Mouse (Mus musculus): Measurements from ENCODE around the gene T. TPM values are rescaled to one million over a fixed set of nuclear protein-coding genes. Genes with fewer than 3 reads are reported as not detected.
A peak's percentile ranks its signal among the peaks of the same experiment; 100 is the strongest.

T gene
- polyA plus RNA-seq, 1 experiment from 2014 or later = not detected

DNA sequence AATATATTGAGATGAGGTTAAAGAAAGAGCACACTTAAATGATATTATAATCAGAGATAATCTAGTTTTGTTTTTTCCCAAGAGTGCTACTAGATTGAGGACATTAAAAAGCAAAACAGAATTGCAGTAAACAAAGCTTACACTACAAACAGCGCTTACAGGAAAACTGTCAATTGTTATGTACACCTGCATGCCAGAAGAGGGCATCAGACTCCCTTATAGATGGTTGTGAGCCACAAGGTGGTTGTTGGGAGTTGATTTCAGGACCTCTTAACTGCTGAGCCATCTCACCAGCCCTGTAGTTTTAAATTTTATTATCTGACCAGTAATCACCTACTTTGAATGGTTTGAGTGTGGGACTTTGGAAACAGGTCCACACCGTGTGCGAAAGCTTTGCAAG is 14.1 kb downstream of the T start:
- Histone ChIP-seq H3K27ac (ENCODE audit: low read length) (no peak overlapping the region), H3K9me3 (ENCODE audit: low read length) (no peaks in the 10 kb centered on the region), H3K4me1 (ENCODE audit: insufficient read depth, low read depth, low read length) (no peaks in the 10 kb centered on the region), H3K9ac (replicated peaks; ENCODE audit: low read depth) (no peak overlapping the region), H3K4me2 (replicated peaks; ENCODE audit: low read depth, low read length) (no peak overlapping the region), H3K36me3 (ENCODE audit: insufficient read depth, low read length) (no peaks in the 10 kb centered on the region), H3K4me3 (ENCODE audit: low read depth, low read length) (no peak overlapping the region), H3K27me3 (replicated peaks; ENCODE audit: insufficient read depth, low read length) (no peaks in the 10 kb centered on the region)
- no peak for DNase-seq (ENCODE audit: low spot score)
- TF ChIP-seq EP300 (IDR thresholded peaks at IDR 0.05) (no peak), CTCF (IDR thresholded peaks at IDR 0.05) (no peak)
- 71% methylated on average over 3 of the region's 3 CpGs for WGBS
- no peak for ATAC-seq

DNA sequence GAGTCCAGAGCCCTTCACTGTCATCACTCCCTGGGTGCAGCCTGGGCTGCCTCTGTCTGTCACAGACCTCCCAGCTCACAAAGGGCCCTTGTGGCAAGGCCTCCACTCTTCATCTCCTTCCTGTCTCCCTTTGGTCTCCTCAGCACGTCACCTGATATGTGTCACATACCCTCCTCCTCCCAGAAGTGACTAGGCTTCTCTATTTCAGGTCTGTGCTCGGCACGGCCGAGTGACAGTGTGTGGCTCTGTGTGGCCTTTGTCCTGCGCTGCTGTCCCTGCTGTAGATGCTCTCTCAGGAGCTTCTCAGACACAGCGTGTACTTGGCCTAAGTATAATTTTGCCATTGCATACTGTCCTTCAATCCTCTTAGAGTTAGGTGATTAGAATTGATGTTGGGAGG is 21.0 kb downstream of the T start:
- no peaks in the 10 kb centered on the region for H3K4me1 ChIP-seq (ENCODE audit: insufficient read depth, low read depth, low read length)
- H3K36me3 ChIP-seq (ENCODE audit: insufficient read depth, low read length) = no peaks in the 10 kb centered on the region
- no peaks in the 10 kb centered on the region for H3K27me3 ChIP-seq (replicated peaks; ENCODE audit: insufficient read depth, low read length)
- TF ChIP-seq CTCF (IDR thresholded peaks at IDR 0.05) (no peak), EP300 (IDR thresholded peaks at IDR 0.05) (no peak)
- ATAC-seq (no peak), DNase-seq (ENCODE audit: low spot score) (no peak)
- WGBS = 33% methylated on average over 6 of the region's 6 CpGs
- no peaks in the 10 kb centered on the region for H3K9me3 ChIP-seq (ENCODE audit: low read length)
- no peak overlapping the region for H3K9ac ChIP-seq (replicated peaks; ENCODE audit: low read depth)
- H3K4me3 ChIP-seq (ENCODE audit: low read depth, low read length) = no peak overlapping the region
- H3K27ac ChIP-seq (ENCODE audit: low read length) = no peak overlapping the region
- H3K4me2 ChIP-seq (replicated peaks; ENCODE audit: low read depth, low read length) = no peak overlapping the region

DNA sequence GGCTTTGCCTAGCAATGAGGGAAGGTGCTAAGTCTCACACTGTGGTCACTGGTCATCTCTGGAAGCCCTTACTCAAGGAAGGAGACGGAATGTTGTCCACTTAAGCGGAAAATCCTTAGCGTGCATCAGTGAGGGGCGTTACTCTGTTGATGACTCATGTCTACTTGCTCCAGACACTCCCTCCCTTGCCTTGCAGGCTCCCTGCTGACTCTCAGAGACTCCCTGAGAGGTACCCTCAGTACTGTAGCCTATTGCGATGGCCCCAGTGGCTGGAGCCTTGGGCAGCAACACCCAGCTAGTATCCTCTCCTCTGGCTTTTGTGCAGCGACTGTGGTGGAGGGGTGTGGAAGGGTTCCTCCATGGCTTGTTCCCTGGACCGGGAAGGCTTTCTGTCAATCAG is 21.4 kb downstream of the T start:
- Histone ChIP-seq H3K27ac (ENCODE audit: low read length) (no peak overlapping the region), H3K9ac (replicated peaks; ENCODE audit: low read depth) (no peak overlapping the region), H3K27me3 (replicated peaks; ENCODE audit: insufficient read depth, low read length) (no peaks in the 10 kb centered on the region), H3K4me1 (ENCODE audit: insufficient read depth, low read depth, low read length) (no peaks in the 10 kb centered on the region), H3K36me3 (ENCODE audit: insufficient read depth, low read length) (no peaks in the 10 kb centered on the region), H3K9me3 (ENCODE audit: low read length) (no peaks in the 10 kb centered on the region), H3K4me3 (ENCODE audit: low read depth, low read length) (no peak overlapping the region), H3K4me2 (replicated peaks; ENCODE audit: low read depth, low read length) (no peak overlapping the region)
- ATAC-seq (no peak), DNase-seq (ENCODE audit: low spot score) (no peak)
- 56% methylated on average over 7 of the region's 7 CpGs for WGBS
- TF ChIP-seq CTCF (IDR thresholded peaks at IDR 0.05) (no peak), EP300 (IDR thresholded peaks at IDR 0.05) (no peak)

DNA sequence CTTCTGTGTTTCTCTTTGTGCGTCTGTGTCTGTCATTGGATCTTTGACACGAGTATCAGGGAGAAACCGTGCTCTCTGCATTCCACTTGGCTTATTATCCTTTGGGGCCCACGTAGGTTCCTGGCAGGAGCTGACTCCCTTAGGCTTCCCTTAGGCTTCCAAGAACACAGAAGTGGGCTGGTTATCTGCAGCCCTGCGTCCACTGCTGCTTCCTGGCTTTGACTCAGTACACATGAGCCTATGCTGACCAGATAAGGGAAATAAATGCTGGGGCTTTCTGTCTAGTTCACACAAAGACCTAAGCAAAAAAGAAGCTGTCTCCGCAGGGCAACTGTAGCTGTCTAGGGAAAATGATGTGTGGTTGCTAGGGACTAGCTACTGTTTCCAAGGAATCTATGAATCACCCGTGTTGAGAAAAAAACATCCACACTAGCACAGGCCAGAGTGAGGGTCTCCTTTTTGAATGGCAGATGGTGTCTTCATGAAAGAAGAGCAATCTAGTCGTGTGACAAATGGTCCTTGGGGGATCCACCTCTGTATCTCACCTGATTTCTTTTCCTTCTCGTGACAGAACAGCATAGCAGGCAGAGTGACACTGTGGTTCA is 22.7 kb downstream of the T start:
- H3K27me3 ChIP-seq (replicated peaks; ENCODE audit: insufficient read depth, low read length) = no peaks in the 10 kb centered on the region
- no peak overlapping the region for H3K9ac ChIP-seq (replicated peaks; ENCODE audit: low read depth)
- H3K4me3 ChIP-seq (ENCODE audit: low read depth, low read length) = no peak overlapping the region
- H3K27ac ChIP-seq (ENCODE audit: low read length) = no peak overlapping the region
- 33% methylated on average over 9 of the region's 9 CpGs for WGBS
- no peak for ATAC-seq
- no peaks in the 10 kb centered on the region for H3K4me1 ChIP-seq (ENCODE audit: insufficient read depth, low read depth, low read length)
- no peak overlapping the region for H3K4me2 ChIP-seq (replicated peaks; ENCODE audit: low read depth, low read length)
- H3K36me3 ChIP-seq (ENCODE audit: insufficient read depth, low read length) = no peaks in the 10 kb centered on the region
- no peaks in the 10 kb centered on the region for H3K9me3 ChIP-seq (ENCODE audit: low read length)
- DNase-seq (ENCODE audit: low spot score) = no peak
- TF ChIP-seq CTCF (IDR thresholded peaks at IDR 0.05) = no peak
- TF ChIP-seq EP300 (IDR thresholded peaks at IDR 0.05) = no peak

DNA sequence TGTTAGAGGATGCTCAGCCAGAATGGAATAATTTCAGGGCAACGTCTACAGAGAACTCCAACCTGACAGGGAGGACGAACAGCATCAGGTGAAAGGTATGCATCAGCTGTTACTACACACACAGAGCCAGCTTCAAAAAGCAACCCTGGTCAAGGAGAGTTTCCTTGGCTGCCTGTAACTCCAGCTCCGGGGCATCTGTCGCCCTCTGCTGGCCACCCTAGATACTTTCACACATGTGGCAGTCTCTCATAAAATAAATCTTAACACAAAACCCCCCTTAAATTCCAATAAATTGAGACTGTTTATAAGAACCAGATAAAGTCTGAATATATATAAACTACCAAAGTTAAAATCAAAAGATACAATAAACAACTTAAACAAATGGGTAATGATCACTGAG is 27.3 kb downstream of the T start:
- H3K27ac ChIP-seq (ENCODE audit: low read length) = no peak overlapping the region
- 2% methylated on average over 4 of the region's 4 CpGs for WGBS
- no peak overlapping the region for H3K4me2 ChIP-seq (replicated peaks; ENCODE audit: low read depth, low read length)
- ATAC-seq (no peak), DNase-seq (ENCODE audit: low spot score) (peak; percentile 62)
- H3K9ac ChIP-seq (replicated peaks; ENCODE audit: low read depth) = no peak overlapping the region
- no peak overlapping the region for H3K4me3 ChIP-seq (ENCODE audit: low read depth, low read length)
- H3K9me3 ChIP-seq (ENCODE audit: low read length) = no peaks in the 10 kb centered on the region
- H3K4me1 ChIP-seq (ENCODE audit: insufficient read depth, low read depth, low read length) = no peaks in the 10 kb centered on the region
- H3K36me3 ChIP-seq (ENCODE audit: insufficient read depth, low read length) = no peaks in the 10 kb centered on the region
- no peaks in the 10 kb centered on the region for H3K27me3 ChIP-seq (replicated peaks; ENCODE audit: insufficient read depth, low read length)
- peak; percentile 75 for TF ChIP-seq CTCF (IDR thresholded peaks at IDR 0.05)
- no peak for TF ChIP-seq EP300 (IDR thresholded peaks at IDR 0.05)

DNA sequence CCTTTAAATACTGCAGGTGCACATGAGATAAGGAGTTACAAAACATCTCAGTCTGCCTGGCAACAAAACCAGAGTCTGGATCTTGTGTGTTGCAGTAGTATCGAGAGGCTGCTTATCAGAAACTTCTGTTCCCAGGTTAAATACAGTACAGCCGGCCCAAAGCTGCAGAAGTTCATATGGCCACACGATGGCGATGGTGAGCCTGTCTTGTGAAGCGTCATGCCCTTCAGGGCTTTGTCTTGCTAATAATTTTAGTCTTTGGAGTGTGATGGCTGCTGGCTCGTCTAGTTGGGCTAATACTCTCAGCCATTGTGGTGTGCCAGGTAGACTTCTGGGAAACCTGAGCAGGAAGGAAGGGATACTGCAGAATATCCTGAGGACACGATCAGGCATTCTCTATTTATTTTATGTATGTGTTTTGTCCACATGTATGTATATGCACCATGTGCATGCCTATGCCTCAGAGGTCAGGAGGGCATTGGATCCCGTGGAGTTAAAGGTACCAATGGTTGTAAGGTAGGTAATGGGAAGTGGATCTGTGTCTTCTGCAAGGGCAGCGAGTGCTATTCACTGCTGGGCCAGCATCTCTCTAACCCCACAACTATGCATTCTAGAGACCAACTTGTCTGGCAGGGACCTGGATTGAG is 29.4 kb downstream of the T start:
- H3K36me3 ChIP-seq (ENCODE audit: insufficient read depth, low read length) = no peaks in the 10 kb centered on the region
- WGBS = 22% methylated on average over 9 of the region's 9 CpGs
- ATAC-seq = peak; percentile 46; the same call in 1 of the 2 replicates

More for the DNA sequence above, 29.4 kb downstream of the T start:
- peak; percentile 89 for TF ChIP-seq CTCF (IDR thresholded peaks at IDR 0.05)
- no peak for TF ChIP-seq EP300 (IDR thresholded peaks at IDR 0.05)
- Histone ChIP-seq H3K27ac (ENCODE audit: low read length) (no peak overlapping the region), H3K4me3 (ENCODE audit: low read depth, low read length) (no peak overlapping the region), H3K9me3 (ENCODE audit: low read length) (no peaks in the 10 kb centered on the region), H3K4me1 (ENCODE audit: insufficient read depth, low read depth, low read length) (no peaks in the 10 kb centered on the region), H3K27me3 (replicated peaks; ENCODE audit: insufficient read depth, low read length) (no peaks in the 10 kb centered on the region), H3K4me2 (replicated peaks; ENCODE audit: low read depth, low read length) (no peak overlapping the region), H3K9ac (replicated peaks; ENCODE audit: low read depth) (no peak overlapping the region)
- DNase-seq (ENCODE audit: low spot score) = peak; percentile 77
